Mouse (Mus musculus): ENCODE measurements at regions not wholly inside any gene's neighbourhood (a gene's known extent, or its start where the extent isn't known, plus 50 kb on each side); places are given as distances from the start of the nearest gene placed in this dataset.

- Histone ChIP-seq H3K27ac (no peak overlapping the region), H3K4me3 (no peak overlapping the region)
- TF ChIP-seq CTCF (conservative IDR thresholded peaks at IDR 0.05): no peak
- no peak for DNase-seq (ENCODE audit: low spot score in 2 of 2)
These were observed 55.6 kb downstream of the Evx1 start for GRCm38 (mm10) chr6:52368734-52369412.

GRCm38 (mm10) chr6:52370806-52371360, 57.6 kb downstream of the Evx1 start:
- H3K4me3 ChIP-seq: no peak overlapping the region
- no peak for DNase-seq (ENCODE audit: low spot score in 2 of 2)
- H3K27ac ChIP-seq: no peak overlapping the region
- no peak for TF ChIP-seq CTCF (conservative IDR thresholded peaks at IDR 0.05)

- no peak for TF ChIP-seq CTCF (conservative IDR thresholded peaks at IDR 0.05)
- Histone ChIP-seq H3K27ac (no peak overlapping the region), H3K4me3 (no peak overlapping the region)
- no peak for DNase-seq (ENCODE audit: low spot score in 2 of 2)
These were observed 65.8 kb downstream of the Evx1 start for GRCm38 (mm10) chr6:52379146-52379545.

- H3K27ac ChIP-seq: no peak overlapping the region
- H3K4me3 ChIP-seq: no peak overlapping the region
- no peak for DNase-seq (ENCODE audit: low spot score in 2 of 2)
- TF ChIP-seq CTCF (conservative IDR thresholded peaks at IDR 0.05): no peak
These were observed 66.3 kb downstream of the Evx1 start for GRCm38 (mm10) chr6:52379588-52379987.

- DNase-seq (ENCODE audit: low spot score in 2 of 2): no peak
- Histone ChIP-seq H3K4me3 (no peak overlapping the region), H3K27ac (no peak overlapping the region)
- no peak for TF ChIP-seq CTCF (conservative IDR thresholded peaks at IDR 0.05)
These were observed 71.7 kb downstream of the Evx1 start for GRCm38 (mm10) chr6:52385044-52385443.

- no peak overlapping the region for H3K4me3 ChIP-seq
- TF ChIP-seq CTCF (conservative IDR thresholded peaks at IDR 0.05): no peak
- DNase-seq (ENCODE audit: low spot score in 2 of 2): no peak
- no peak overlapping the region for H3K27ac ChIP-seq
These were observed 88.1 kb downstream of the Evx1 start for GRCm38 (mm10) chr6:52401404-52401803.

- H3K27ac ChIP-seq: no peak overlapping the region
- no peak for TF ChIP-seq CTCF (conservative IDR thresholded peaks at IDR 0.05)
- no peak for DNase-seq (ENCODE audit: low spot score in 2 of 2)
- H3K4me3 ChIP-seq: no peak overlapping the region
These were observed 96.7 kb downstream of the Evx1 start for GRCm38 (mm10) chr6:52409991-52410390.

- TF ChIP-seq CTCF (conservative IDR thresholded peaks at IDR 0.05): no peak
- no peak for DNase-seq (ENCODE audit: low spot score in 2 of 2)
- no peak overlapping the region for H3K4me3 ChIP-seq
- no peak overlapping the region for H3K27ac ChIP-seq
These were observed 97.4 kb downstream of the Evx1 start for GRCm38 (mm10) chr6:52410711-52411110.

GRCm38 (mm10) chr6:52411302-52411701, 98.0 kb downstream of the Evx1 start:
- TF ChIP-seq CTCF (conservative IDR thresholded peaks at IDR 0.05): no peak
- H3K27ac ChIP-seq: no peak overlapping the region
- no peak for DNase-seq (ENCODE audit: low spot score in 2 of 2)
- no peak overlapping the region for H3K4me3 ChIP-seq

- TF ChIP-seq CTCF (conservative IDR thresholded peaks at IDR 0.05): no peak
- no peak overlapping the region for H3K27ac ChIP-seq
- H3K4me3 ChIP-seq: no peak overlapping the region
- no peak for DNase-seq (ENCODE audit: low spot score in 2 of 2)
These were observed 100.3 kb downstream of the Evx1 start for GRCm38 (mm10) chr6:52413639-52414038.

GRCm38 (mm10) chr6:52415341-52415946, 102.1 kb downstream of the Evx1 start:
- no peak for DNase-seq (ENCODE audit: low spot score in 2 of 2)
- Histone ChIP-seq H3K4me3 (no peak overlapping the region), H3K27ac (no peak overlapping the region)
- no peak for TF ChIP-seq CTCF (conservative IDR thresholded peaks at IDR 0.05)

- no peak for TF ChIP-seq CTCF (conservative IDR thresholded peaks at IDR 0.05)
These were observed 103.2 kb downstream of the Evx1 start for GRCm38 (mm10) chr6:52416491-52416890.

GRCm38 (mm10) chr6:52417439-52418124, 104.3 kb downstream of the Evx1 start:
- TF ChIP-seq CTCF (conservative IDR thresholded peaks at IDR 0.05): no peak
- peak in 1 of 2 experiments; percentile 9 for DNase-seq (ENCODE audit: low spot score in 2 of 2)
- Histone ChIP-seq H3K4me3 (no peak overlapping the region), H3K27ac (no peak overlapping the region)

More at GRCm38 (mm10) chr6:52416491-52416890, 103.2 kb downstream of the Evx1 start:
- DNase-seq (ENCODE audit: low spot score in 2 of 2): no peak
- Histone ChIP-seq H3K27ac (no peak overlapping the region), H3K4me3 (no peak overlapping the region)
